Mouse (Mus musculus) erythroblast, embryonic 14.5 days (primary cell): ENCODE measurements around the gene Gm20823. TPM values are rescaled to one million over a fixed set of nuclear protein-coding genes. Genes with fewer than 3 reads are reported as not detected.
"Not testable (repeated sequence)": the region's sequence is repeated elsewhere in the genome, so short reads cannot be mapped to it uniquely, and the experiment has no call there.

ENCODE experiments used
- H3K27me3 ChIP-seq: 2 replicates; pipeline ENCODE4 v1.6.1; 2012; ENCODE audit warnings: inconsistent platforms; ENCODE audit not compliant: control insufficient read depth
- H3K36me3 ChIP-seq: 2 replicates; pipeline ENCODE4 v1.6.1; 2012; ENCODE audit warnings: mild to moderate bottlenecking, inconsistent platforms; ENCODE audit not compliant: control insufficient read depth
- H3K4me1 ChIP-seq: 2 replicates; pipeline ENCODE4 v1.6.1; 2012; ENCODE audit warnings: inconsistent platforms; ENCODE audit not compliant: control insufficient read depth
- H3K4me3 ChIP-seq: replicated peaks from 2 replicates; pipeline ENCODE3; 2012; ENCODE audit warnings: moderate library complexity, mild to moderate bottlenecking, inconsistent platforms
- H3K9me3 ChIP-seq: 2 replicates; pipeline ENCODE4 v1.6.1; 2012; ENCODE audit warnings: low read length, inconsistent platforms, mixed read lengths; ENCODE audit not compliant: control insufficient read depth
- polyA plus RNA-seq: library from polyadenylated mRNA; stranded (reverse); fragments of >175 nt; gene quantifications from 2 replicates; pipeline ENCODE4 v1.2.3, GENCODE M21; 2012

Gene Gm20823
- polyA plus RNA-seq: not detected in 2 replicates

DNA sequence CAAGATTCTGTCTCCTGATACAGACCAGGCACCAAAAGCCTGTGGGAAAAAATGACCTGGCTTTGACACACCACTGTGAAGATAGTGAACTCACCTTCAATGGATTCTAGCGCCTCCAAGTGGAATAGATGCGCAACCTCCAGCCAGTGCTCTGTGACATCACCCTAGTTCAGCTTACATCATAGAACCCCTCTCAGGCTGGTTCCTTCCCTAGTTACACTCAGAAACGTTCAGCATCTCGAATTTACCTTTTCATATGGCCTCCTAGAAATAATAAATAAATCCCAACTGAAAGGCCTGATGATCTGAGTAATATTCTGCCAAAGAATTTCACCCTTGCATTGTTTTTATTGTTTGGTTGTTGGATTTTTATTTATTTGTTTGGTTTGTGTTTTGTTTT is at the start of gene Gm20823:
TSS of gene Gm20823 (minus strand) at position 101 of the 400 bp plus-strand sequence.
- H3K9me3 ChIP-seq, H3K27me3 ChIP-seq, H3K4me1 ChIP-seq, H3K36me3 ChIP-seq, H3K4me3 ChIP-seq: not testable (repeated sequence)
